Mouse (Mus musculus): ENCODE data around the gene Lyl1. TPM values are rescaled to one million over a fixed set of nuclear protein-coding genes. Genes with fewer than 3 reads are reported as not detected.

Gene Lyl1
- polyA plus RNA-seq, 1 experiment from 2014 or later = 5.6 TPM

Other genes starting within 250 kb of the Lyl1 start
- gene Ier2, start 38.6 kb upstream of the Lyl1 start, polyA plus RNA-seq (2015; fragmentation: Nextera tagmentation; extraction: Ambion mirVana) = 80.6 and 81.7 TPM in 2 replicates
- 63.3 and 64.5 TPM in 2 replicates for gene Trmt1, start 15.2 kb upstream of the Lyl1 start, polyA plus RNA-seq (2015; fragmentation: Nextera tagmentation; extraction: Ambion mirVana)
- 13.5 and 13.8 TPM in 2 replicates for gene Nacc1, start 13.6 kb upstream of the Lyl1 start, polyA plus RNA-seq (2015; fragmentation: Nextera tagmentation; extraction: Ambion mirVana)
- gene G430095P16Rik, start 21.6 kb downstream of the Lyl1 start, polyA plus RNA-seq (2015; fragmentation: Nextera tagmentation; extraction: Ambion mirVana) = 3.8 and 5.5 TPM in 2 replicates
- 87.0 and 100 TPM in 2 replicates for gene Nfix, start 98.9 kb downstream of the Lyl1 start, polyA plus RNA-seq (2015; fragmentation: Nextera tagmentation; extraction: Ambion mirVana)
- 7.5 and 8.0 TPM in 2 replicates for gene Dand5, start 121.4 kb downstream of the Lyl1 start, polyA plus RNA-seq (2015; fragmentation: Nextera tagmentation; extraction: Ambion mirVana)
- gene Gadd45gip1, start 130.1 kb downstream of the Lyl1 start, polyA plus RNA-seq (2015; fragmentation: Nextera tagmentation; extraction: Ambion mirVana) = 44.7 and 45.6 TPM in 2 replicates
- 102 and 122 TPM in 2 replicates for gene Rad23a, start 139.2 kb downstream of the Lyl1 start, polyA plus RNA-seq (2015; fragmentation: Nextera tagmentation; extraction: Ambion mirVana)
- gene Calr, start 145.5 kb downstream of the Lyl1 start, polyA plus RNA-seq (2015; fragmentation: Nextera tagmentation; extraction: Ambion mirVana) = 1,060 and 1,089 TPM in 2 replicates
- gene Farsa, start 155.5 kb downstream of the Lyl1 start, polyA plus RNA-seq (2015; fragmentation: Nextera tagmentation; extraction: Ambion mirVana) = 94.4 and 98.2 TPM in 2 replicates
- gene Syce2, start 170.7 kb downstream of the Lyl1 start, polyA plus RNA-seq (2015; fragmentation: Nextera tagmentation; extraction: Ambion mirVana) = 58.0 and 70.0 TPM in 2 replicates
- 31.1 and 34.3 TPM in 2 replicates for gene Gcdh, start 192.5 kb downstream of the Lyl1 start, polyA plus RNA-seq (2015; fragmentation: Nextera tagmentation; extraction: Ambion mirVana)
- 1.4 and 2.5 TPM in 2 replicates for gene Klf1, start 200.5 kb downstream of the Lyl1 start, polyA plus RNA-seq (2015; fragmentation: Nextera tagmentation; extraction: Ambion mirVana)
- 19.2 and 22.1 TPM in 2 replicates for gene Dnase2a, start 207.1 kb downstream of the Lyl1 start, polyA plus RNA-seq (2015; fragmentation: Nextera tagmentation; extraction: Ambion mirVana)
- 0.34 and 0.35 TPM in 2 replicates for gene Mast1, start 235.9 kb downstream of the Lyl1 start, polyA plus RNA-seq (2015; fragmentation: Nextera tagmentation; extraction: Ambion mirVana)
- gene Rtbdn, start 245.5 kb downstream of the Lyl1 start, polyA plus RNA-seq (2015; fragmentation: Nextera tagmentation; extraction: Ambion mirVana) = 0.19 and 0.24 TPM in 2 replicates